Mouse (Mus musculus): ENCODE measurements around the gene Isyna1.

DNA sequence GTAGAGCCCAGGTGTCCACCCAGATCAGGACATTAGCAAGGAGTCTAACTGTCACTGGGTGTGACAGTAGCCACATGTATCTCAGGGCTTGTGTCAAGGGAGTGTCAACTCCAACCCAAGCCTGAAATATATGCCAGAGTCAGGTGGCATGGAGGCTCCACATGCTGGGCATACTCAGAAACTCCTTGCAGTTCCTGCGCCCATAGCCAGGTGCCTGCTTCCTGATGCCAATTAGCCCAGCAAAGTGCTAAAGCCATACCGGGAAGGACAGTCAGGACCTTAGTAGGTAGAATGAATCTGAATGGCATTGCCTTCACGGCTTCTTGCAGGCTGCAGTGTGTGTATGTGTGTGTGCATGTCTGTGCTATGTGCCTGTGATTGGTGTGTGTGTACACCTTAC lies 17.0 kb upstream of the Isyna1 start:
- TF ChIP-seq CTCF (IDR thresholded peaks at IDR 0.05; ENCODE audit: borderline replicate concordance, insufficient read depth, low read length) (no peak), POLR2A (IDR thresholded peaks at IDR 0.05; ENCODE audit: low read depth, low read length) (no peak)
